In genomic region chr7:73400051-73400916, GRCm38 (mm10) we compare ENCODE assay signal across 8 mouse cellular contexts. TPM values are rescaled to one million over a fixed set of nuclear protein-coding genes. Genes with fewer than 3 reads are reported as not detected.
A peak's percentile ranks its signal among the peaks of the same experiment; 100 is the strongest.
DNase-seq lines count a peak whose midpoint lies in the region; ATAC-seq and TF ChIP-seq lines count a peak whose summit lies in the region.

No protein-coding gene starts in this region.

- no peaks in the 10 kb centered on the region for H3K27me3 ChIP-seq in cerebellum, adult 2 months (ENCODE audit: control insufficient read depth, insufficient read depth, low read length)
- no peaks in the 10 kb centered on the region for H3K27me3 ChIP-seq in C2C12 (ENCODE audit: control insufficient read depth, insufficient read depth, insufficient read length)
- H3K27me3 ChIP-seq in forebrain, embryonic 12.5 days, result no peaks in the 10 kb centered on the region
- peaks cover 68% of the 10 kb centered on the region for H3K27me3 ChIP-seq in liver, embryonic 12.5 days (replicated peaks)

- no peaks in the 10 kb centered on the region for H3K9me3 ChIP-seq in forebrain, embryonic 12.5 days
- H3K9me3 ChIP-seq in liver, embryonic 12.5 days (replicated peaks), result no peaks in the 10 kb centered on the region

- H3K4me3 ChIP-seq in cerebellum, adult 2 months (replicated peaks; ENCODE audit: insufficient read depth, low read depth, low read length), result peak overlapping the region; percentile 68
- no peak overlapping the region for H3K4me3 ChIP-seq in C2C12 (ENCODE audit: insufficient read depth, poor library complexity, severe bottlenecking)
- peak overlapping the region; percentile 27 for H3K4me3 ChIP-seq in forebrain, embryonic 12.5 days (replicated peaks)
- 0 out of 2 replicates have a peak overlapping the region, but pooled peaks have one; percentile 23 for H3K4me3 ChIP-seq in liver, embryonic 12.5 days

- no peak for DNase-seq in cerebellum, adult 2 months
- no peak for DNase-seq in cerebellum, postnatal 36 days
- no peak for DNase-seq in urinary bladder, adult 2 months (ENCODE audit: low spot score)
- no peak for DNase-seq in thymus, postnatal 4 days

- WGBS in cerebellum, adult 2 months, result 60% methylated on average over 20 of the region's 20 CpGs
- WGBS in forebrain, embryonic 12.5 days, result 4% methylated on average over 20 of the region's 20 CpGs
- 13% methylated on average over 20 of the region's 20 CpGs for WGBS in liver, embryonic 12.5 days (ENCODE audit: insufficient replicate concordance)

- no peaks in the 10 kb centered on the region; the same call in 1 of the 2 replicates for H3K4me1 ChIP-seq in cerebellum, adult 2 months (ENCODE audit: control insufficient read depth, insufficient read depth, low read length)
- peaks cover 83% of the 10 kb centered on the region for H3K4me1 ChIP-seq in forebrain, embryonic 12.5 days
- peaks cover 13% of the 10 kb centered on the region for H3K4me1 ChIP-seq in liver, embryonic 12.5 days

- no peak for TF ChIP-seq POLR2A in cerebellum, adult 2 months (IDR thresholded peaks at IDR 0.05; ENCODE audit: borderline replicate concordance, insufficient read depth, low read length)

- peak; percentile 74 for ATAC-seq in forebrain, embryonic 12.5 days (ENCODE audit: low FRiP score)
- no peak for ATAC-seq in liver, embryonic 12.5 days
- no peak for ATAC-seq in monocyte, adult 5-6 weeks (replicated peaks; ENCODE audit: insufficient number of reproducible peaks, low FRiP score, low TSS enrichment, poor library complexity, severe bottlenecking)

- H3K36me3 ChIP-seq in C2C12 (ENCODE audit: control insufficient read depth, insufficient read depth), result no peaks in the 10 kb centered on the region
- H3K36me3 ChIP-seq in forebrain, embryonic 12.5 days (replicated peaks), result peaks cover 25% of the 10 kb centered on the region
- no peaks in the 10 kb centered on the region for H3K36me3 ChIP-seq in liver, embryonic 12.5 days

- H3K79me2 ChIP-seq in C2C12 (ENCODE audit: control insufficient read depth, insufficient read depth), result no peaks in the 10 kb centered on the region

- peak overlapping the region; percentile 64 for H3K4me2 ChIP-seq in forebrain, embryonic 12.5 days
- peak overlapping the region; percentile 55 for H3K4me2 ChIP-seq in liver, embryonic 12.5 days

- no peak for TF ChIP-seq CTCF in cerebellum, adult 2 months (IDR thresholded peaks at IDR 0.05; ENCODE audit: borderline replicate concordance, insufficient read depth, low read depth, low read length)
- TF ChIP-seq CTCF in C2C12 (IDR thresholded peaks at IDR 0.05; ENCODE audit: control insufficient read depth, insufficient read depth, insufficient read length), result no peak

- peak overlapping the region; percentile 15 for H3ac ChIP-seq in C2C12 (ENCODE audit: control insufficient read depth, insufficient read length, low read depth)

- 0 out of 2 replicates have a peak overlapping the region, but pooled peaks have one; percentile 54 for H3K9ac ChIP-seq in forebrain, embryonic 12.5 days
- H3K9ac ChIP-seq in liver, embryonic 12.5 days, result no peak overlapping the region

- H3K27ac ChIP-seq in cerebellum, adult 2 months (ENCODE audit: insufficient read depth, low read length), result no peak overlapping the region
- H3K27ac ChIP-seq in forebrain, embryonic 12.5 days, result peak overlapping the region; percentile 94
- H3K27ac ChIP-seq in liver, embryonic 12.5 days, result no peak overlapping the region

- no peaks in the 10 kb centered on the region for H3K79me3 ChIP-seq in C2C12 (ENCODE audit: low read depth)

TF ChIP-seq in C2C12, 6 proteins besides CTCF, POLR2A, EP300 and RAD21:
- TF ChIP-seq CEBPB (IDR thresholded peaks at IDR 0.05; ENCODE audit: low read depth) (no peak), MAX (IDR thresholded peaks at IDR 0.05) (no peak), MYOD1 (IDR thresholded peaks at IDR 0.05; ENCODE audit: control insufficient read depth, insufficient read length, low read depth) (no peak), FOSL1 (IDR thresholded peaks at IDR 0.05; ENCODE audit: insufficient read depth, low read length, poor library complexity, severe bottlenecking) (no peak), USF1 (IDR thresholded peaks at IDR 0.05; ENCODE audit: low read depth) (no peak)
TF ChIP-seq in C2C12: peak in this region for 0.

RNA-seq across cellular contexts. Expression of gene Rgma, which starts 25.0 kb away (rescaled TPM):
- polyA plus RNA-seq in cerebellum, adult 2 months (2012; rRNA removed), result 33.5 and 33.6 TPM in 2 replicates
- polyA plus RNA-seq in C2C12 (2012; fragmentation: generic; extraction: Trizol), result 1.4 TPM
- 37.3 and 42.3 TPM in 2 replicates for polyA plus RNA-seq in forebrain, embryonic 12.5 days (2016; fragmentation: Nextera tagmentation; extraction: Ambion mirVana)
- 0.55 and 0.89 TPM in 2 replicates for polyA plus RNA-seq in liver, embryonic 12.5 days (2016; fragmentation: Nextera tagmentation; extraction: Ambion mirVana)
- not detected in 3 replicates for total RNA-seq in monocyte, adult 5-6 weeks (2017)
- polyA plus RNA-seq in urinary bladder, adult 2 months (2012; rRNA removed), result 7.2 and 18.5 TPM in 2 replicates
